Mouse (Mus musculus) lung, adult 2 months (tissue): ENCODE data around the gene Mansc4.

Experiments used
- CTCF ChIP-seq: fragments of 200-500 bp; IDR thresholded peaks from 2 replicates; pipeline ENCODE4 v1.5.1; 2011; ENCODE audit warnings: mild to moderate bottlenecking, low read length, control low read depth; ENCODE audit not compliant: insufficient read depth
- POLR2A ChIP-seq: fragments of 200-500 bp; IDR thresholded peaks from 2 replicates; pipeline ENCODE4 v1.6.1; 2011; ENCODE audit warnings: low read depth, mild to moderate bottlenecking, control low read depth, low read length, borderline replicate concordance; ENCODE audit errors: extremely low read depth

DNA sequence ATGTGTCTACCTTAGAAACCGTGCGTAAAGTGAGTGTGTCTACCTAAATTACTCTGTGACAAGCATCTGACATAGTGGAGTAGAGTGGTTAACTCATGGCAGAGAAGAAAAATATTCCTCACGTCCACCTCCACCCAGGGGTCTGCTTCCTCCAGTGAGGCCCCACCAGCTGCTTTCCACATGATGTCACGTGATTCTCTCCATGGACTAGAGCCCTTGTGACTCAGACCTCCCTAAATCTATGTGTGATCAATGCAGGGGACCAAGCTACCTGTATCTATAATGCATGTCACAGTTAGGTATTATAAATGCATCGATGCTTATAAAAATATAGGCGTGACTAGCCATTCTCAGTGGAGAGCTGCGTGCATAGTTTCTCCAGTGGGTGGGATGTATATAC, 7.9 kb upstream of the Mansc4 start:
- TF ChIP-seq CTCF, result no peak
- TF ChIP-seq POLR2A, result no peak
